ENCODE assay signal across 21 mouse cellular contexts in genomic region chr11:120979711-120980426, GRCm38 (mm10). TPM values are rescaled to one million over a fixed set of nuclear protein-coding genes. Genes with fewer than 3 reads are reported as not detected.
DNase-seq lines count a peak whose midpoint lies in the region; ATAC-seq and TF ChIP-seq lines count a peak whose summit lies in the region.
"Had no signal": no experiment of that assay in that cellular context is flagged by ENCODE, and none has a peak within 500 bp of the region (broad histone marks: within the 10 kb centered on the region; RNA-seq: fewer than 3 reads in every experiment).

No protein-coding gene starts in this region.

- no peak for TF ChIP-seq CTCF in lung, embryonic 14.5 days (IDR thresholded peaks at IDR 0.05; ENCODE audit: low read depth)
- TF ChIP-seq CTCF in lung, postnatal 0 days (IDR thresholded peaks at IDR 0.05): no peak

- no peak for TF ChIP-seq EP300 in lung, postnatal 0 days (IDR thresholded peaks at IDR 0.05)

- H3K9ac ChIP-seq in lung, embryonic 14.5 days: no peak overlapping the region
- no peak overlapping the region for H3K9ac ChIP-seq in lung, postnatal 0 days (replicated peaks; ENCODE audit: low read depth)
- peak overlapping the region; percentile 55 for H3K9ac ChIP-seq in liver, embryonic 12.5 days
- H3K9ac ChIP-seq: embryonic facial prominence, embryonic 12.5 days had no signal

- no peak overlapping the region for H3K27ac ChIP-seq in lung, embryonic 14.5 days (ENCODE audit: low read depth)
- H3K27ac ChIP-seq in lung, postnatal 0 days (ENCODE audit: low read length): no peak overlapping the region
- H3K27ac ChIP-seq in liver, embryonic 12.5 days: peak overlapping the region; percentile 96
- H3K27ac ChIP-seq in hindbrain, embryonic 10.5 days: no peak overlapping the region
- H3K27ac ChIP-seq: embryonic facial prominence, embryonic 12.5 days; forebrain, embryonic 10.5 days; kidney, postnatal 0 days had no signal

- DNase-seq in lung, embryonic 14.5 days: no peak
- no peak for DNase-seq in lung, postnatal 0 days (ENCODE audit: low spot score)
- no peak for DNase-seq in neural tube, embryonic 10.5 days (ENCODE audit: extremely low spot score, low spot score)
- DNase-seq in hindbrain, embryonic 10.5 days (ENCODE audit: low spot score): no peak
- DNase-seq: adrenal gland, adult 8-10 months; cerebellum, adult 8-10 months; gastrocnemius, postnatal 10 days; layer of hippocampus, postnatal 36 days; left cerebral cortex, postnatal 4 days; midbrain, embryonic 14.5 days; retina, postnatal 1 day; thymus, adult 2 months had no signal

- no peak overlapping the region; the same call in 1 of the 2 replicates for H3K4me2 ChIP-seq in lung, embryonic 14.5 days
- no peak overlapping the region for H3K4me2 ChIP-seq in lung, postnatal 0 days (replicated peaks; ENCODE audit: low read depth, low read length)
- peak overlapping the region; percentile 68 for H3K4me2 ChIP-seq in liver, embryonic 12.5 days
- H3K4me2 ChIP-seq: embryonic facial prominence, embryonic 12.5 days had no signal

- no peaks in the 10 kb centered on the region for H3K4me1 ChIP-seq in lung, embryonic 14.5 days (ENCODE audit: insufficient read depth)
- peaks cover 5% of the 10 kb centered on the region; the same call in 1 of the 2 replicates for H3K4me1 ChIP-seq in lung, postnatal 0 days (ENCODE audit: insufficient read depth, low read depth, low read length)
- H3K4me1 ChIP-seq in liver, embryonic 12.5 days: peaks cover 66% of the 10 kb centered on the region
- H3K4me1 ChIP-seq in hindbrain, embryonic 10.5 days (replicated peaks): no peaks in the 10 kb centered on the region
- H3K4me1 ChIP-seq: embryonic facial prominence, embryonic 12.5 days; forebrain, embryonic 10.5 days had no signal

- 54% methylated on average over 8 of the region's 8 CpGs for WGBS in lung, embryonic 14.5 days
- WGBS in lung, postnatal 0 days: 51% methylated on average over 8 of the region's 8 CpGs
- WGBS in liver, embryonic 12.5 days (ENCODE audit: insufficient replicate concordance): 42% methylated on average over 8 of the region's 8 CpGs
- 91% methylated on average over 8 of the region's 8 CpGs for WGBS in hindbrain, embryonic 10.5 days

- H3K4me3 ChIP-seq in lung, embryonic 14.5 days (ENCODE audit: low read depth, low read length): no peak overlapping the region
- H3K4me3 ChIP-seq in lung, postnatal 0 days (ENCODE audit: low read depth, low read length): no peak overlapping the region
- peak overlapping the region; percentile 34 for H3K4me3 ChIP-seq in liver, embryonic 12.5 days
- H3K4me3 ChIP-seq in hindbrain, embryonic 10.5 days: no peak overlapping the region
- H3K4me3 ChIP-seq: embryonic facial prominence, embryonic 12.5 days; forebrain, embryonic 10.5 days; heart, adult 2 months had no signal

- H3K9me3 ChIP-seq in lung, embryonic 14.5 days (ENCODE audit: low read depth, low read length): no peaks in the 10 kb centered on the region
- no peaks in the 10 kb centered on the region for H3K9me3 ChIP-seq in lung, postnatal 0 days (ENCODE audit: low read length)
- no peaks in the 10 kb centered on the region for H3K9me3 ChIP-seq in liver, embryonic 12.5 days (replicated peaks)
- H3K9me3 ChIP-seq in hindbrain, embryonic 10.5 days: no peaks in the 10 kb centered on the region
- H3K9me3 ChIP-seq: embryonic facial prominence, embryonic 12.5 days; forebrain, embryonic 10.5 days had no signal

- 0 out of 2 replicates have a peak, but pooled peaks have one; percentile 17 for ATAC-seq in lung, embryonic 14.5 days (ENCODE audit: insufficient read depth)
- ATAC-seq in lung, postnatal 0 days: no peak
- ATAC-seq in erythroblast, adult 5-6 weeks (replicated peaks; ENCODE audit: low FRiP score, poor library complexity, severe bottlenecking): peak; percentile 71
- peak; percentile 74 for ATAC-seq in liver, embryonic 12.5 days
- ATAC-seq in megakaryocyte progenitor cell, adult 5-6 weeks (replicated peaks; ENCODE audit: poor library complexity): no peak

- H3K27me3 ChIP-seq in lung, embryonic 14.5 days (ENCODE audit: insufficient read depth, low read length): no peaks in the 10 kb centered on the region
- no peaks in the 10 kb centered on the region for H3K27me3 ChIP-seq in lung, postnatal 0 days (replicated peaks; ENCODE audit: insufficient read depth, low read length)
- no peaks in the 10 kb centered on the region for H3K27me3 ChIP-seq in liver, embryonic 12.5 days (replicated peaks)
- H3K27me3 ChIP-seq in hindbrain, embryonic 10.5 days (ENCODE audit: insufficient read depth, poor library complexity, severe bottlenecking): no peaks in the 10 kb centered on the region
- H3K27me3 ChIP-seq: embryonic facial prominence, embryonic 12.5 days had no signal

- H3K36me3 ChIP-seq in lung, embryonic 14.5 days (ENCODE audit: insufficient read depth): peaks cover 92% of the 10 kb centered on the region
- peaks cover 41% of the 10 kb centered on the region for H3K36me3 ChIP-seq in lung, postnatal 0 days (ENCODE audit: insufficient read depth, low read length)
- H3K36me3 ChIP-seq in liver, embryonic 12.5 days: peaks cover 98% of the 10 kb centered on the region
- peaks cover 99% of the 10 kb centered on the region for H3K36me3 ChIP-seq in hindbrain, embryonic 10.5 days

RNA-seq across cellular contexts. Expression of gene Csnk1d, which starts 11.3 kb away (rescaled TPM):
- 82.5 and 89.8 TPM in 2 replicates for polyA plus RNA-seq in lung, embryonic 14.5 days (2014; fragmentation: Nextera tagmentation; extraction: Ambion mirVana)
- polyA plus RNA-seq in lung, postnatal 0 days (2015; fragmentation: Nextera tagmentation; extraction: Ambion mirVana): 83.7 and 84.4 TPM in 2 replicates
- total RNA-seq in erythroblast, adult 5-6 weeks (2015; ENCODE audit: low replicate concordance): 70.3 and 83.2 TPM in 2 replicates
- 121 and 148 TPM in 2 replicates for total RNA-seq in erythroblast, adult 5-6 weeks (2017; ENCODE audit: low replicate concordance)
- polyA plus RNA-seq in liver, embryonic 12.5 days (2016; fragmentation: Nextera tagmentation; extraction: Ambion mirVana): 58.4 and 61.1 TPM in 2 replicates
- 51.3 and 64.2 TPM in 2 replicates for total RNA-seq in megakaryocyte progenitor cell, adult 5-6 weeks (2015)
- total RNA-seq in megakaryocyte progenitor cell, adult 5-6 weeks (2017): 69.8 and 74.2 TPM in 2 replicates
- polyA plus RNA-seq in hindbrain, embryonic 10.5 days (2016; fragmentation: Nextera tagmentation; extraction: Ambion mirVana): 124 and 134 TPM in 2 replicates

RNA-seq across cellular contexts. Expression of gene Slc16a3, which starts 31.6 kb away (rescaled TPM):
- polyA plus RNA-seq in lung, embryonic 14.5 days (2014; fragmentation: Nextera tagmentation; extraction: Ambion mirVana): 37.7 and 39.3 TPM in 2 replicates
- 10.0 and 10.4 TPM in 2 replicates for polyA plus RNA-seq in lung, postnatal 0 days (2015; fragmentation: Nextera tagmentation; extraction: Ambion mirVana)
- total RNA-seq in erythroblast, adult 5-6 weeks (2015; ENCODE audit: low replicate concordance): 5.2 and 11.7 TPM in 2 replicates
- 5.6 and 7.1 TPM in 2 replicates for total RNA-seq in erythroblast, adult 5-6 weeks (2017; ENCODE audit: low replicate concordance)
- polyA plus RNA-seq in liver, embryonic 12.5 days (2016; fragmentation: Nextera tagmentation; extraction: Ambion mirVana): 166 and 170 TPM in 2 replicates
- 4.4 and 5.3 TPM in 2 replicates for total RNA-seq in megakaryocyte progenitor cell, adult 5-6 weeks (2015)
- total RNA-seq in megakaryocyte progenitor cell, adult 5-6 weeks (2017): 6.0 and 7.5 TPM in 2 replicates
- polyA plus RNA-seq in hindbrain, embryonic 10.5 days (2016; fragmentation: Nextera tagmentation; extraction: Ambion mirVana): 111 and 204 TPM in 2 replicates

RNA-seq across cellular contexts. Expression of gene Ccdc57, which starts 47.2 kb away (rescaled TPM):
- 6.3 and 7.2 TPM in 2 replicates for polyA plus RNA-seq in lung, embryonic 14.5 days (2014; fragmentation: Nextera tagmentation; extraction: Ambion mirVana)
- 3.4 and 3.7 TPM in 2 replicates for polyA plus RNA-seq in lung, postnatal 0 days (2015; fragmentation: Nextera tagmentation; extraction: Ambion mirVana)
- 2.3 and 5.2 TPM in 2 replicates for total RNA-seq in erythroblast, adult 5-6 weeks (2015; ENCODE audit: low replicate concordance)
- total RNA-seq in erythroblast, adult 5-6 weeks (2017; ENCODE audit: low replicate concordance): 4.4 and 6.0 TPM in 2 replicates
- polyA plus RNA-seq in liver, embryonic 12.5 days (2016; fragmentation: Nextera tagmentation; extraction: Ambion mirVana): 2.9 and 3.2 TPM in 2 replicates
- 4.5 and 6.4 TPM in 2 replicates for total RNA-seq in megakaryocyte progenitor cell, adult 5-6 weeks (2015)
- 6.4 and 8.4 TPM in 2 replicates for total RNA-seq in megakaryocyte progenitor cell, adult 5-6 weeks (2017)
- polyA plus RNA-seq in hindbrain, embryonic 10.5 days (2016; fragmentation: Nextera tagmentation; extraction: Ambion mirVana): 6.1 and 6.4 TPM in 2 replicates

RNA-seq across cellular contexts. Expression of gene Cd7, which starts 59.3 kb away (rescaled TPM):
- polyA plus RNA-seq in lung, embryonic 14.5 days (2014; fragmentation: Nextera tagmentation; extraction: Ambion mirVana): 0.26 TPM in 1 of 2 replicates, not detected in the other
- 2.4 TPM in 2 replicates for polyA plus RNA-seq in lung, postnatal 0 days (2015; fragmentation: Nextera tagmentation; extraction: Ambion mirVana)
- 5.9 TPM in 1 of 2 replicates, not detected in the other for total RNA-seq in erythroblast, adult 5-6 weeks (2015; ENCODE audit: low replicate concordance)
- 4.8 TPM in 1 of 2 replicates, not detected in the other for total RNA-seq in erythroblast, adult 5-6 weeks (2017; ENCODE audit: low replicate concordance)
- 0.33 and 0.54 TPM in 2 replicates for polyA plus RNA-seq in liver, embryonic 12.5 days (2016; fragmentation: Nextera tagmentation; extraction: Ambion mirVana)
- total RNA-seq in megakaryocyte progenitor cell, adult 5-6 weeks (2015): 0.44 and 0.59 TPM in 2 replicates
- total RNA-seq in megakaryocyte progenitor cell, adult 5-6 weeks (2017): 0.29 TPM in 1 of 2 replicates, not detected in the other
- polyA plus RNA-seq in hindbrain, embryonic 10.5 days (2016; fragmentation: Nextera tagmentation; extraction: Ambion mirVana): not detected in 2 replicates
- total RNA-seq: gastrocnemius, postnatal 10 days; layer of hippocampus, adult 18-20 months; layer of hippocampus, postnatal 36 days; left cerebral cortex, postnatal 4 days had no signal
- polyA plus RNA-seq: forebrain, embryonic 10.5 days; hindbrain, embryonic 11.5 days; midbrain, embryonic 14.5 days had no signal

Comparison
In these comparisons a context has a peak if more than half of its experiments do, and no peak if none do; other contexts are left out.
1. ATAC-seq: peak in lung, embryonic 14.5 days (single experiment), erythroblast, adult 5-6 weeks (single experiment) and liver, embryonic 12.5 days (single experiment); none in lung, postnatal 0 days (single experiment) and megakaryocyte progenitor cell, adult 5-6 weeks (single experiment).